Mouse (Mus musculus) E14TG2a.4 (cell line): ENCODE measurements around the gene Fam120b.

Experiments used
- H3K27me3 ChIP-seq: 2 replicates; pipeline ENCODE4 v1.6.1; 2014; ENCODE audit warnings: low read length, control low read depth; ENCODE audit not compliant: insufficient read depth
- H3K36me3 ChIP-seq: 2 replicates; pipeline ENCODE4 v1.6.1; 2014; ENCODE audit warnings: low read length, control low read depth; ENCODE audit not compliant: insufficient read depth
- H3K4me1 ChIP-seq: replicated peaks from 2 replicates; pipeline ENCODE4 v1.6.1; 2014; ENCODE audit warnings: low read depth, low read length, control low read depth
- H3K4me3 ChIP-seq: replicated peaks from 2 replicates; pipeline ENCODE4 v1.5.1; 2014; ENCODE audit warnings: mild to moderate bottlenecking, low read length
- H3K9me3 ChIP-seq: 2 replicates; pipeline ENCODE4 v1.6.1; 2014; ENCODE audit warnings: low read length, control low read depth
- CTCF ChIP-seq: conservative IDR thresholded peaks from 2 replicates; pipeline ENCODE4 v1.5.1; 2014; ENCODE audit warnings: low read length
- NANOG ChIP-seq: IDR thresholded peaks from 2 replicates; pipeline ENCODE4 v1.6.1; 2014; ENCODE audit warnings: borderline replicate concordance, low read length, mixed read lengths
- POU5F1 ChIP-seq: IDR thresholded peaks from 2 replicates; pipeline ENCODE4 v1.6.1; 2014; ENCODE audit warnings: low read length, borderline replicate concordance

Gene Fam120b

GRCm38 (mm10) chr17:15420021-15420603 is 24.1 kb downstream of the Fam120b start:
- no peaks in the 10 kb centered on the region for H3K4me1 ChIP-seq
- H3K4me3 ChIP-seq: no peak overlapping the region
- TF ChIP-seq NANOG: no peak
- no peak for TF ChIP-seq POU5F1
- TF ChIP-seq CTCF: no peak
- H3K9me3 ChIP-seq: no peaks in the 10 kb centered on the region
- peaks cover 9% of the 10 kb centered on the region; the same call in 1 of the 2 replicates for H3K36me3 ChIP-seq
- no peaks in the 10 kb centered on the region for H3K27me3 ChIP-seq

DNA sequence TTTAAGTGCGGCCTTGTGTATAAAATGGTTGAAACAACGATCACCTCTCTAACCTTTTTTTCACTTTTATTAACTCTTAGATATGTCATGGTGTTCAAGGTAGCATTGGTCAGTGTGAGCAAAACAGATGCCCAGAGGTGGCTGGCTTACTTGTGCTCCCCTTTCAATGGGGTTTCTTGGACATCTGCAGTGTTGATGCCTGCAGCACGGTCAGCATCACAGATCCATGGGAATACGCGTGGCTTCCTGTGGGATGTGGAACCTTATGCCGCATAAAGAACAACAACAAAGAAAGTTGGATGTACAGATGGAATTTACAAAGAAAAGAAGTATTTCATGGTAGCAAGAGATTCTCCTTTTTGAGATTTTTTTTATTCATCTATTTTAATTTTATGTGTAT is 25.4 kb downstream of the Fam120b start:
- Histone ChIP-seq H3K9me3 (no peaks in the 10 kb centered on the region), H3K4me3 (no peak overlapping the region), H3K36me3 (peaks cover 13% of the 10 kb centered on the region; the same call in 1 of the 2 replicates), H3K27me3 (no peaks in the 10 kb centered on the region), H3K4me1 (no peaks in the 10 kb centered on the region)
- no peak for TF ChIP-seq POU5F1
- TF ChIP-seq NANOG: no peak
- no peak for TF ChIP-seq CTCF

DNA sequence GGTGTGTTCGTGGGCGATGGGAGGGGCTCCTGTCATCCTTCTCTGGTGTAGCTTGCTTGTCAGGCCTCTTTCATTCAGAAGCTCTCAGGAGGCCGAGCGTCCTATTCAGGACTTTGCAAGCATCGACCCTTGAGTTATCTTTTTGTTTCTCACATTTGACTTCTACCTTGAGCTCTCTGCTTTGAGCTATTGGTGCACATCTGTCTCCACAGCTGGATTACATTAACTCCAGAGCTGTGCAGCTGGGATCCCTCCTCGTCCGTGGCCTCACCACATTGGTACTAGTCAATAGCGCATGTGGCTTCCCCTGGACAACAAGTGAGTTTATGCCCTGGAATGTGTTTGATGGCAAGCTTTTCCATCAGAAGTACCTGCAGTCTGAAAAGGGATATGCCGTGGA is 26.7 kb downstream of the Fam120b start:
- H3K9me3 ChIP-seq: no peaks in the 10 kb centered on the region
- H3K4me3 ChIP-seq: no peak overlapping the region
- TF ChIP-seq CTCF (no peak), NANOG (no peak), POU5F1 (no peak)
- no peaks in the 10 kb centered on the region for H3K27me3 ChIP-seq
- no peaks in the 10 kb centered on the region for H3K4me1 ChIP-seq
- H3K36me3 ChIP-seq: peaks cover 9% of the 10 kb centered on the region; the same call in 1 of the 2 replicates

- Histone ChIP-seq H3K4me3 (no peak overlapping the region), H3K36me3 (0 out of 2 replicates have a peak, but pooled peaks cover 4% of the 10 kb centered on the region), H3K4me1 (no peaks in the 10 kb centered on the region), H3K9me3 (no peaks in the 10 kb centered on the region), H3K27me3 (no peaks in the 10 kb centered on the region)
- TF ChIP-seq POU5F1 (no peak), NANOG (no peak), CTCF (no peak)
These were observed 27.2 kb downstream of the Fam120b start for GRCm38 (mm10) chr17:15423080-15423765.

DNA sequence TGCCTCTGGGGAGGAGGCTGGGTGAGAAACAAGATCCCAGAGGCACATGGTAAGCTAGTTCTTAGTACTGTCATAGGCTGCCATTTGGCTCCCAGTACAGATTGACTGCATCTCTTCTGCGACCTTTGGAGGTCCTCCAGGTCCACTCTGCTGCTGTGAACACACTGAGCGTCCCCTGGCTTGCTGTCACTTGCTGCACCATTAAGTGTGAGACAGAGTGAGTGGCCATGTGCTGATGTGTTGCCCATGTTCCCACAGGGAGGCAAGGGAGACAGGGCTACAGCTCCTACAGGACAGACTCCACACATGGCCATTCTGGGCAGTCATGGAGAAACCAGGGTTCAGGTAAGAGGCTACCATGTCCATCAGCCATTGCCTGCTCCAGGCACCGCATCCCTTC is 29.9 kb downstream of the Fam120b start:
- no peak for TF ChIP-seq CTCF
- TF ChIP-seq POU5F1: no peak
- TF ChIP-seq NANOG: no peak
- Histone ChIP-seq H3K9me3 (no peaks in the 10 kb centered on the region), H3K4me1 (no peaks in the 10 kb centered on the region; the same call in 1 of the 2 replicates), H3K36me3 (0 out of 2 replicates have a peak, but pooled peaks cover 4% of the 10 kb centered on the region), H3K27me3 (no peaks in the 10 kb centered on the region), H3K4me3 (no peak overlapping the region)

- H3K4me1 ChIP-seq: no peaks in the 10 kb centered on the region; the same call in 1 of the 2 replicates
- H3K36me3 ChIP-seq: 0 out of 2 replicates have a peak, but pooled peaks cover 4% of the 10 kb centered on the region
- TF ChIP-seq CTCF (no peak), NANOG (no peak), POU5F1 (no peak)
- H3K27me3 ChIP-seq: no peaks in the 10 kb centered on the region
- no peaks in the 10 kb centered on the region for H3K9me3 ChIP-seq
- H3K4me3 ChIP-seq: no peak overlapping the region
These were observed 33.4 kb downstream of the Fam120b start for GRCm38 (mm10) chr17:15429451-15429850.

DNA sequence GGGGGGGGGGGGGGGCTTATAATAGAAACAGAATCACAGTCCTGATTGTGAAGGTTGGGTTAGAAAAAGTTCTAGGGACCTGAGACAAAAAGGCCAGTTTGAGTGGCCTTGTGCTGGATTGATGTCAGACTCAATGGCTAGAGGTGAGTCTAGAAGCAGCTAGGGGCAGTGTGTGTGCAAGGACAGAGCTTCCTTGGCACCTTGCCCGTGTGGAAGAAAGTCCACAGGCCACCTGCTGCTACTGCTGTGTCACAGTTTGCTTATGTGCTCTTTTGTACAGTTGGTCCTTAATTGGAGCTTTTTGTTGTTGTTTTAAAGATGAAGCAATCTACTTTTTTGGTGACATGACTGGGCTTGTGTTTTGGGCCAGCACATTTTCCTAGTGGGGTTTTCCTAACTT is 33.9 kb downstream of the Fam120b start:
- Histone ChIP-seq H3K36me3 (0 out of 2 replicates have a peak, but pooled peaks cover 4% of the 10 kb centered on the region), H3K27me3 (no peaks in the 10 kb centered on the region), H3K4me1 (no peaks in the 10 kb centered on the region; the same call in 1 of the 2 replicates), H3K9me3 (no peaks in the 10 kb centered on the region), H3K4me3 (no peak overlapping the region)
- TF ChIP-seq POU5F1 (no peak), CTCF (no peak), NANOG (no peak)

DNA sequence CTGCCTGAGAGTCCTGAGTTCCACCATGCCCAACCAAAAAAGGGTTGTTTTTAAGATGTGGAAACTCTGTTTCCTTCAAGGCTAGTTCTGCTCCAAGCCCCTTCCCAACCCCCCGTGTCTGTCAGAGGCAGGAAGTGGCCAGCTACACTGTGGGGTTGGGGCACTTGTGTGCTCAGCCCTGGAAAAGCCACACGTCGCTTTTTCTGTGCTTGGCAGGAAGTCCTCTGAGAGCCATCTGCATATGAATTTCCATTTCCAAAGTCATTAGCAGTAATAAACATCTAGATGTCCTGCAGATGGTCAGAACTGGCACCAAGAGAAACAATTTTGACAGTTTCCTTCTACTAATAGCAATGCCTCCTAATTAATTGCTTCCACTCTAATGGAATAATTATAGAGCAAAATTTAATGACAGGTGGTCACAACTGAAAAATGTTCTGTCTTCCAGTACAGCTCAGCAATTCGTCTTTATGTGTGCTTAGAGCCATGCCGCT is 35.1 kb downstream of the Fam120b start:
- H3K4me1 ChIP-seq: no peaks in the 10 kb centered on the region; the same call in 1 of the 2 replicates
- no peak overlapping the region for H3K4me3 ChIP-seq
- TF ChIP-seq POU5F1 (no peak), NANOG (no peak), CTCF (no peak)
- no peaks in the 10 kb centered on the region for H3K9me3 ChIP-seq
- H3K36me3 ChIP-seq: no peaks in the 10 kb centered on the region
- H3K27me3 ChIP-seq: no peaks in the 10 kb centered on the region
